Mouse (Mus musculus): ENCODE results near the gene Ccl8. TPM values are rescaled to one million over a fixed set of nuclear protein-coding genes. Genes with fewer than 3 reads are reported as not detected.

Gene Ccl8
- polyA plus RNA-seq, 1 experiment: not detected

GRCm38 (mm10) chr11:82080865-82081264 lies 34.1 kb upstream of the Ccl8 start:
- Histone ChIP-seq H3K4me3 (replicated peaks; ENCODE audit: control insufficient read depth, low read depth, low read length) (no peak overlapping the region), H3K4me1 (ENCODE audit: control insufficient read depth, insufficient read depth, low read length) (no peaks in the 10 kb centered on the region), H3K27ac (ENCODE audit: control insufficient read depth, insufficient read depth, low read depth, low read length, poor library complexity) (no peak overlapping the region)
- 56% methylated on average over 3 of the region's 3 CpGs for WGBS
- TF ChIP-seq POLR2A (IDR thresholded peaks at IDR 0.05; ENCODE audit: borderline replicate concordance, control insufficient read depth, low read depth, low read length) (no peak), CTCF (IDR thresholded peaks at IDR 0.05; ENCODE audit: control insufficient read depth, insufficient read depth, low read length) (no peak)

GRCm38 (mm10) chr11:82084360-82084759 lies 30.6 kb upstream of the Ccl8 start:
- H3K4me3 ChIP-seq (replicated peaks; ENCODE audit: control insufficient read depth, low read depth, low read length): no peak overlapping the region
- no peak overlapping the region for H3K27ac ChIP-seq (ENCODE audit: control insufficient read depth, insufficient read depth, low read depth, low read length, poor library complexity)
- TF ChIP-seq POLR2A (IDR thresholded peaks at IDR 0.05; ENCODE audit: borderline replicate concordance, control insufficient read depth, low read depth, low read length): no peak
- TF ChIP-seq CTCF (IDR thresholded peaks at IDR 0.05; ENCODE audit: control insufficient read depth, insufficient read depth, low read length): no peak
- 91% methylated on average over 3 of the region's 3 CpGs for WGBS
- H3K4me1 ChIP-seq (ENCODE audit: control insufficient read depth, insufficient read depth, low read length): no peaks in the 10 kb centered on the region

GRCm38 (mm10) chr11:82099511-82100323 lies 15.3 kb upstream of the Ccl8 start:
- H3K4me3 ChIP-seq (replicated peaks; ENCODE audit: control insufficient read depth, low read depth, low read length): no peak overlapping the region
- H3K4me1 ChIP-seq (ENCODE audit: control insufficient read depth, insufficient read depth, low read length): no peaks in the 10 kb centered on the region; the same call in 1 of the 2 replicates
- 76% methylated on average over 10 of the region's 10 CpGs for WGBS
- TF ChIP-seq CTCF (IDR thresholded peaks at IDR 0.05; ENCODE audit: control insufficient read depth, insufficient read depth, low read length) (no peak), POLR2A (IDR thresholded peaks at IDR 0.05; ENCODE audit: borderline replicate concordance, control insufficient read depth, low read depth, low read length) (no peak)
- H3K27ac ChIP-seq (ENCODE audit: control insufficient read depth, insufficient read depth, low read depth, low read length, poor library complexity): no peak overlapping the region

GRCm38 (mm10) chr11:82101087-82101486 lies 13.9 kb upstream of the Ccl8 start:
- TF ChIP-seq CTCF (IDR thresholded peaks at IDR 0.05; ENCODE audit: control insufficient read depth, insufficient read depth, low read length): no peak
- no peak for TF ChIP-seq POLR2A (IDR thresholded peaks at IDR 0.05; ENCODE audit: borderline replicate concordance, control insufficient read depth, low read depth, low read length)
- 58% methylated on average over 4 of the region's 4 CpGs for WGBS
- no peak overlapping the region for H3K4me3 ChIP-seq (replicated peaks; ENCODE audit: control insufficient read depth, low read depth, low read length)

GRCm38 (mm10) chr11:82101529-82101928 lies 13.5 kb upstream of the Ccl8 start, which contains the start of gene Ccl12:
Gene Ccl12, plus strand, starts transcription at chr11:82101845.
- H3K27ac ChIP-seq (ENCODE audit: control insufficient read depth, insufficient read depth, low read depth, low read length, poor library complexity): no peak within 1 kb of the TSS
- no peak within 1 kb of the TSS for H3K4me3 ChIP-seq (replicated peaks; ENCODE audit: control insufficient read depth, low read depth, low read length)
- TF ChIP-seq POLR2A (IDR thresholded peaks at IDR 0.05; ENCODE audit: borderline replicate concordance, control insufficient read depth, low read depth, low read length) (no peak), CTCF (IDR thresholded peaks at IDR 0.05; ENCODE audit: control insufficient read depth, insufficient read depth, low read length) (no peak)
- WGBS: 37% methylated on average over 2 of the region's 2 CpGs
- no peaks in the 10 kb centered on the region; the same call in 1 of the 2 replicates for H3K4me1 ChIP-seq (ENCODE audit: control insufficient read depth, insufficient read depth, low read length)

More at GRCm38 (mm10) chr11:82101087-82101486, 13.9 kb upstream of the Ccl8 start:
- Histone ChIP-seq H3K4me1 (ENCODE audit: control insufficient read depth, insufficient read depth, low read length) (no peaks in the 10 kb centered on the region; the same call in 1 of the 2 replicates), H3K27ac (ENCODE audit: control insufficient read depth, insufficient read depth, low read depth, low read length, poor library complexity) (no peak overlapping the region)

GRCm38 (mm10) chr11:82109611-82110010 lies 5.4 kb upstream of the Ccl8 start:
- Histone ChIP-seq H3K4me3 (replicated peaks; ENCODE audit: control insufficient read depth, low read depth, low read length) (no peak overlapping the region), H3K4me1 (ENCODE audit: control insufficient read depth, insufficient read depth, low read length) (no peaks in the 10 kb centered on the region), H3K27ac (ENCODE audit: control insufficient read depth, insufficient read depth, low read depth, low read length, poor library complexity) (no peak overlapping the region)
- TF ChIP-seq CTCF (IDR thresholded peaks at IDR 0.05; ENCODE audit: control insufficient read depth, insufficient read depth, low read length) (no peak), POLR2A (IDR thresholded peaks at IDR 0.05; ENCODE audit: borderline replicate concordance, control insufficient read depth, low read depth, low read length) (no peak)

- TF ChIP-seq POLR2A (IDR thresholded peaks at IDR 0.05; ENCODE audit: borderline replicate concordance, control insufficient read depth, low read depth, low read length): no peak
- no peaks in the 10 kb centered on the region for H3K4me1 ChIP-seq (ENCODE audit: control insufficient read depth, insufficient read depth, low read length)
- H3K4me3 ChIP-seq (replicated peaks; ENCODE audit: control insufficient read depth, low read depth, low read length): no peak overlapping the region
- no peak overlapping the region for H3K27ac ChIP-seq (ENCODE audit: control insufficient read depth, insufficient read depth, low read depth, low read length, poor library complexity)
- WGBS: 66% methylated on average over 6 of the region's 6 CpGs
Measured at GRCm38 (mm10) chr11:82110372-82111248, 4.4 kb upstream of the Ccl8 start.

GRCm38 (mm10) chr11:82116041-82116440 lies 1.1 kb downstream of the Ccl8 start:
- no peak overlapping the region for H3K27ac ChIP-seq (ENCODE audit: control insufficient read depth, insufficient read depth, low read depth, low read length, poor library complexity)
- no peaks in the 10 kb centered on the region for H3K4me1 ChIP-seq (ENCODE audit: control insufficient read depth, insufficient read depth, low read length)
- H3K4me3 ChIP-seq (replicated peaks; ENCODE audit: control insufficient read depth, low read depth, low read length): no peak overlapping the region
- TF ChIP-seq CTCF (IDR thresholded peaks at IDR 0.05; ENCODE audit: control insufficient read depth, insufficient read depth, low read length) (no peak), POLR2A (IDR thresholded peaks at IDR 0.05; ENCODE audit: borderline replicate concordance, control insufficient read depth, low read depth, low read length) (no peak)
- WGBS: 76% methylated on average over 3 of the region's 3 CpGs
